Mouse (Mus musculus) ES-E14 (cell line): Measurements from ENCODE around the gene Iqgap2. TPM values are rescaled to one million over a fixed set of nuclear protein-coding genes. Genes with fewer than 3 reads are reported as not detected.

ENCODE experiments used
- DNase-seq: peaks from one replicate; pipeline ENCODE4 v3.0.0-alpha.2; 2013; ENCODE audit warnings: low read depth, low spot score
- H3K27ac ChIP-seq: 2 replicates; pipeline ENCODE4 v1.5.1; 2012; ENCODE audit warnings: low read depth, mild to moderate bottlenecking, low read length, moderate library complexity, mixed read lengths; ENCODE audit not compliant: poor library complexity, insufficient read depth, severe bottlenecking
- H3K36me3 ChIP-seq: 2 replicates; pipeline ENCODE4 v1.6.1; 2012; ENCODE audit warnings: mild to moderate bottlenecking, low read length, moderate library complexity, mixed read lengths; ENCODE audit not compliant: control insufficient read depth, poor library complexity, insufficient read depth, severe bottlenecking
- H3K4me1 ChIP-seq, 2 experiments: fragments of 150-350 bp in 1 of 2; sonication (generic) in 1 of 2; 2 replicates each; pipeline ENCODE4 v1.6.1; 2012; ENCODE audit warnings: low read length in 2 of 2, mild to moderate bottlenecking in 1 of 2, mixed read lengths in 1 of 2; ENCODE audit not compliant: control insufficient read depth in 2 of 2, insufficient read depth in 2 of 2, poor library complexity in 1 of 2
- H3K4me3 ChIP-seq, 2 experiments: fragments of 150-350 bp in 1 of 2; sonication (generic) in 1 of 2; 2 replicates each; pipeline ENCODE4 v1.5.1; 2012; ENCODE audit warnings: low read length in 2 of 2, low read depth in 1 of 2, mild to moderate bottlenecking in 1 of 2, mixed read lengths in 1 of 2; ENCODE audit not compliant: insufficient read depth in 1 of 2, poor library complexity in 1 of 2, severe bottlenecking in 1 of 2
- H3K9ac ChIP-seq: 2 replicates; pipeline ENCODE4 v1.6.1; 2012; ENCODE audit warnings: low read depth, mild to moderate bottlenecking, low read length, mixed read lengths; ENCODE audit not compliant: poor library complexity, insufficient read depth, severe bottlenecking
- H3K9me3 ChIP-seq: fragments of 150-350 bp; sonication (generic); 2 replicates; pipeline ENCODE4 v1.6.1; 2012; ENCODE audit warnings: low read depth, mild to moderate bottlenecking, low read length; ENCODE audit not compliant: control insufficient read depth, insufficient read depth
- CHD2 ChIP-seq: IDR thresholded peaks from 2 replicates; pipeline ENCODE4 v1.6.1; 2014; ENCODE audit warnings: mild to moderate bottlenecking, low read depth, low read length, inconsistent platforms
- HCFC1 ChIP-seq: IDR thresholded peaks from 2 replicates; pipeline ENCODE4 v1.6.1; 2012; ENCODE audit warnings: low read length, inconsistent platforms, borderline replicate concordance; ENCODE audit not compliant: insufficient read depth
- MAFK ChIP-seq: IDR thresholded peaks from 2 replicates; pipeline ENCODE4 v1.6.1; 2014; ENCODE audit warnings: mild to moderate bottlenecking, low read depth, low read length, inconsistent platforms; ENCODE audit not compliant: insufficient read depth
- ZC3H11A ChIP-seq: IDR thresholded peaks from 2 replicates; pipeline ENCODE4 v1.6.1; 2012; ENCODE audit warnings: low read depth, mild to moderate bottlenecking, inconsistent platforms, low read length, borderline replicate concordance
- ZNF384 ChIP-seq: IDR thresholded peaks from 2 replicates; pipeline ENCODE4 v1.6.1; 2012; ENCODE audit warnings: low read depth, low read length, inconsistent platforms
- in situ Hi-C, 2 experiments: fragments of 600-800 bp; cut with MboI; formaldehyde crosslinking; loops; one replicate each; pipeline ENCODE4 v1.15.1; 2025; ENCODE audit warnings: low sequenced_read_pairs in 2 of 2, inconsistent platforms in 1 of 2; ENCODE audit not compliant: unreplicated experiment in 2 of 2
- total RNA-seq: library from RNA; depleted of rRNA; stranded (reverse); fragments of 300-350 nt; gene quantifications from 2 replicates; pipeline ENCODE4 v1.2.3, GENCODE M21; 2012

Gene Iqgap2
- total RNA-seq, 1 experiment, result 15.0 TPM

DNA sequence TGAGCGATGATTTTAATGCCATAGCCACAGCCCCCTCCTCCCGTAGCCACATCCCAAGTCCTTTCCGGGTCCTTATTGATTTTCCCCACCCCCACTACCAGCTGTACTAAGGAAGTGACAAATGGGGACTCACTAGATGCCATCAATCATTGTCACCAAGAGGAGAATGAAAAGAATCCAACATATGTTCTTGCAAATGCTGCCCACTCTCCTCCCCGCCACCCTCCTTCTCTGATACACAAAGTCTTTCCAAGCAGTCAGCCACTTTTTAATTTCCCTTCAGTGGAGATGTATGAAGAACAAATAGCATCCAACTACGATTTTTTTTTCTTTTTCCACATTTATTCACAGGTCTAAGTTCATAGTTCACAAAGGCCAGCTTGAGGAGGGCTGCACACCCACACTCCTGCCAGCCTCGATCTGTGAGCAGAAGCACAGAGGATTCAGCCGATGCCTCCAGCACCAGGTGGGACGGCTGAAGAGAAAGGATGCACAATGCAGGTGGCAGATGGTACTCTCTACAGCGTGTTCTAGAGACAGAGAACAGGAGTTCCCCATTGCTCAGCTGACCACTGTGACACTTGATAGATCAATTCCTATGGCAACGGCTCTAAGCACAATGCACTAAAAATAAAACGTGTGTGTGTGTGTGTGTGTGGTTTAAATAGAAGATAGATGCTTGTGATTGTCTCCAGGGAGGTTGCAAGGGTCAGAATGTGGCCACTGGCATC, 116.6 kb downstream of the Iqgap2 start:
- H3K9ac ChIP-seq, result no peak overlapping the region
- no peaks in the 10 kb centered on the region for H3K36me3 ChIP-seq
- no peak for DNase-seq
- no peak overlapping the region for H3K27ac ChIP-seq
- no peaks in the 10 kb centered on the region for H3K9me3 ChIP-seq
- in situ Hi-C loops, result no loop called here
- 0 out of 4 replicates have a peak, but pooled peaks cover 0 to 1% of the 10 kb centered on the region in 2 experiments for H3K4me1 ChIP-seq
- H3K4me3 ChIP-seq, result no peak overlapping the region
- TF ChIP-seq HCFC1, result no peak
- no peak for TF ChIP-seq CHD2
- TF ChIP-seq ZNF384, result no peak
- TF ChIP-seq ZC3H11A, result no peak
- TF ChIP-seq MAFK, result no peak

DNA sequence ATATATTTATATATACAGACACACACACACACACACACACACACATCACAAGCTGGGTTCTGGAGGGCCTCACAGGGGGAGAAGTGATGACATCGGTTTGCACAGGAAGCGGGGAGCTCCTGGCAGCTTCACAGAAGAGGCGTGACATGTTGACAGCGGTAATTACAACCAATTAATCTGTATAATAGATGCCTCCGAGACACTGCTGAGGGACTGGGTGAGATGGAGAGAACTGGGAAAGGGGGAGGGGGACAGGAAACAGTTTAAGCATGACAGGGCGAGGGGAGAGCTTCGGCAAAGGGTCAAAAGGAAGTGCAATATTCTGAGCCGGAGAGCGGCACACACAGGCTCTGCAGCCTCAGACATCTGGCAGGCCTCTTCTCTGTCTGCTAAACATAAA, 126.7 kb downstream of the Iqgap2 start:
- H3K36me3 ChIP-seq, result no peaks in the 10 kb centered on the region
- H3K27ac ChIP-seq, result no peak overlapping the region
- H3K9ac ChIP-seq, result no peak overlapping the region
- no peak overlapping the region for H3K4me3 ChIP-seq
- no peaks in the 10 kb centered on the region for H3K9me3 ChIP-seq
- in situ Hi-C loops, result no loop called here
- peaks cover 0 to 5% of the 10 kb centered on the region in 2 experiments; a peak in 1 of 4 replicates for H3K4me1 ChIP-seq
- no peak for DNase-seq
- TF ChIP-seq CHD2 (no peak), ZC3H11A (no peak), HCFC1 (no peak), ZNF384 (no peak), MAFK (no peak)

DNA sequence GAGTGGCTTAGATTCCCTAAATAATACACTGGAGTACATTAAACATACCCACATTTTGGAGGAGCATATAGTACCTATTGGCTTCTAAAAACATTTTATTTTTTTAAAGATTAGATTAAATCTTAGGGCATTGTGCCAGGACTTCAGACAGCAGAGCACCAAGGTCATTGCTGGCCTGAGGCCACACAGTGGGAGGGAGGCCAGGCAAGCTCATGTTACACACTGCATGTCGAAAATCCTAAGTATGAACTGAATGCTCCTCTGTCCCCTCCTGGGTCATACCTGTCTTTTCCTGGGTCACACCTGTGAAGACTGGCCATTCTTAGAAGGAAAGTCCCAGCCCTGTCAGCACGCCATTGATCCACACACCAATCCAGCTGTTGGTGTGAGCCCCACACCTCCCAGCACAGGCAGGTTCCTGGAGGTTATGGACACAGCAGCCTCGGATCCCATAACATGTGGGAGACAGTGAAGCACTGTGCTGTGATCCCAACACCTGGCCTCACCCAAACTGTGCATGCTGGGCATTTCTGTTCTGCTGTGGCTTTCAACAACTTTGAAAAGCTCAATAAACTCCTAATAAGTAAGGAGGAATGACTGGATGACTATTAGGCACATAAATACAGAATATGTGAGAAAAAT, 127.7 kb downstream of the Iqgap2 start:
- DNase-seq, result no peak
- no peaks in the 10 kb centered on the region for H3K36me3 ChIP-seq
- H3K9me3 ChIP-seq, result no peaks in the 10 kb centered on the region
- TF ChIP-seq ZC3H11A (no peak), CHD2 (no peak), HCFC1 (no peak), ZNF384 (no peak), MAFK (no peak)
- H3K4me1 ChIP-seq, result peaks cover 0 to 4% of the 10 kb centered on the region in 2 experiments; a peak in 1 of 4 replicates
- no peak overlapping the region for H3K4me3 ChIP-seq
- in situ Hi-C loops, result no loop called here
- H3K9ac ChIP-seq, result no peak overlapping the region
- no peak overlapping the region for H3K27ac ChIP-seq

DNA sequence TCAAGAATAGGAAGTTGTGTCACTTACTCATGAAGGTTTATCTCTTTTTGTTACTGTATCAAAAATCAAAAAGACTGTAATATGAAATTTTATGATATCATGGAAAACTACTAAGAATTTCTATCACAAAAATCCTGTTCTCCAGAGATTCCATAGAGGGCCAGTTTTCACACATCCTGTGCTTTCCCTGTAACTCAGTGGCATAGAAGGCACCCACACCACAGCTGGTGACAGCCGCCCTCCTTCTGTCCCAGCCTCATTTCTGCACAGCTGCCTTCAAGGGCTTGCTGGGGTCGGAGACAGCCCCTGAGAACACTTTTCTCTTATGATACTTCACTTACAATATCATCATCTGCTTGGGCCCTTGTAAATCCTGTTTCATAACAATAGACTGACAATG, 131.9 kb downstream of the Iqgap2 start:
- H3K36me3 ChIP-seq, result no peaks in the 10 kb centered on the region
- no peak overlapping the region for H3K4me3 ChIP-seq
- peaks cover 0 to 4% of the 10 kb centered on the region in 2 experiments; a peak in 1 of 4 replicates for H3K4me1 ChIP-seq
- no peak overlapping the region for H3K9ac ChIP-seq
- no peak for TF ChIP-seq ZNF384
- no peak for TF ChIP-seq CHD2
- TF ChIP-seq MAFK, result no peak
- TF ChIP-seq ZC3H11A, result no peak
- TF ChIP-seq HCFC1, result no peak
- in situ Hi-C loops, result no loop called here
- no peak for DNase-seq
- no peak overlapping the region for H3K27ac ChIP-seq
- no peaks in the 10 kb centered on the region for H3K9me3 ChIP-seq
